ENCODE assay signal across 28 mouse cellular contexts in the genomic region with DNA sequence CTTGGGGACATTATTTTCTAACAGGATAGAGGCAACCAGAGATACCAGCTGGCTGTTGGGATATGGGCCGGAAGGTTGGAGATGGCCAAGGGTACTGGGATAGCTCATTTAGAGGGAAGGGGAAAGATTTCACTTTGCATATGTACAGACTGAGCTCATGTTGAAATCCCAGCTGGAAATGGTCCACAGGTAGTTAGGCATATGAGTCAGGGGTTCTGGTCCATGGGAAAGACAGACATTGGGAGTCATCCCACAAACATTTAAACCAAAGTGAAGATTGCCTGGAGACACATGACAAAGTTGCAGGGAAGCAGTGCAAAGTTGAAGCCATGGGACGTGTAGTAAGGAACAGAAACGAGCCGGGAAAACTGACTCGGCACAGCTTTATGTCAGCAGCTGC. TPM values are rescaled to one million over a fixed set of nuclear protein-coding genes. Genes with fewer than 3 reads are reported as not detected.
A peak's percentile ranks its signal among the peaks of the same experiment; 100 is the strongest.
DNase-seq lines count a peak whose midpoint lies in the region; ATAC-seq and TF ChIP-seq lines count a peak whose summit lies in the region.
"Had no signal": no experiment of that assay in that cellular context is flagged by ENCODE, and none has a peak within 500 bp of the region (broad histone marks: within the 10 kb centered on the region; RNA-seq: fewer than 3 reads in every experiment).

No protein-coding gene starts in this region.

- no peaks in the 10 kb centered on the region for H3K27me3 ChIP-seq in Patski
- H3K27me3 ChIP-seq: embryonic facial prominence, embryonic 12.5 days; embryonic facial prominence, embryonic 15.5 days; heart, embryonic 12.5 days; heart, embryonic 15.5 days had no signal

- POLR2A ChIA-PET in Patski (lab: Charles Lee) = no interaction called here

- no peak for ATAC-seq in Patski
- ATAC-seq in megakaryocyte progenitor cell, adult 5-6 weeks (replicated peaks; ENCODE audit: poor library complexity) = no peak
- ATAC-seq: forebrain, embryonic 14.5 days; forebrain, postnatal 0 days; hindbrain, postnatal 0 days; inflammation-experienced regulatory T-cells, adult 6 months; intestine, embryonic 16.5 days had no signal

- DNase-seq in heart, adult 11 months = peak; percentile 78
- DNase-seq in heart, postnatal 4 days = no peak
- DNase-seq in 3T3-L1 (ENCODE audit: low read depth, low spot score) (peak; percentile 76), Patski (ENCODE audit: low read depth, low spot score) (peak; percentile 38)
- DNase-seq in gonadal fat pad, adult 2 months (ENCODE audit: low read depth) = peak; percentile 6
- no peak for DNase-seq in urinary bladder, postnatal 10 days (ENCODE audit: low spot score)
- DNase-seq: adrenal gland, adult 8-10 months; adrenal gland, postnatal 25 days; cerebellum, adult 18-20 months; cerebellum, adult 9-11 months; cerebellum, postnatal 25 days; forebrain, postnatal 0 days; gastrocnemius, postnatal 10 days; gastrocnemius, postnatal 36 days; heart, adult 18-20 months; heart, postnatal 10 days; heart, postnatal 36 days; kidney, adult 18-20 months had no signal

- CTCF ChIA-PET in Patski (lab: Charles Lee) = interaction anchor here (0.6 to 1.7 kb wide), 2 partner anchors 12 to 74 kb away, joined by 3 read pairs; no protein-coding TSS in a partner anchor

- TF ChIP-seq CTCF in Patski (IDR thresholded peaks at IDR 0.05) = no peak

- in situ Hi-C loops in Patski (cut with MboI; ENCODE audit: low pct_unique_long_range_greater_than_20kb) = no loop called here

RNA-seq across cellular contexts. Expression of a gene that starts 26.1 kb away (rescaled TPM):
- 100 to 1,000 TPM; 131 to 141 TPM for total RNA-seq in heart, postnatal 4 days (2021)
- 0.96 TPM for polyA plus RNA-seq in Patski (2021)
- 52.3 and 56.0 TPM in 2 replicates for polyA plus RNA-seq in gonadal fat pad, adult 2 months (2012; rRNA removed)
- 0.05 TPM in 1 of 2 replicates, not detected in the other for total RNA-seq in megakaryocyte progenitor cell, adult 5-6 weeks (2015)
- not detected in 2 replicates for total RNA-seq in megakaryocyte progenitor cell, adult 5-6 weeks (2017)
- total RNA-seq: common myeloid progenitor, adult 5-6 weeks had no signal
- polyA plus RNA-seq: inflammation-experienced regulatory T-cells, adult 6 months had no signal

Comparison
In these comparisons a context has a peak if more than half of its experiments do, and no peak if none do; other contexts are left out.
1. DNase-seq: peak in heart, adult 11 months (single experiment), 3T3-L1 (single experiment), Patski (single experiment) and gonadal fat pad, adult 2 months (single experiment); none in heart, postnatal 4 days (single experiment) and urinary bladder, postnatal 10 days (single experiment).
2. RNA of a gene that starts 26.1 kb away (total RNA-seq): 131 to 141 TPM in heart, postnatal 4 days; 0.05 TPM in megakaryocyte progenitor cell, adult 5-6 weeks; every median in the first group is over 100 times any median in the second.